Mouse (Mus musculus) granulocyte monocyte progenitor cell, adult 5-6 weeks (primary cell): ENCODE results near the gene Enox1. TPM values are rescaled to one million over a fixed set of nuclear protein-coding genes. Genes with fewer than 3 reads are reported as not detected.

ENCODE experiments used
- ATAC-seq: replicated peaks from 2 replicates; pipeline ENCODE4 v1.8.0; 2016; ENCODE audit warnings: mild to moderate bottlenecking, moderate TSS enrichment, inconsistent platforms; ENCODE audit not compliant: poor library complexity, severe bottlenecking
- total RNA-seq, 2 experiments: library from RNA; stranded (forward) in 1 of 2; stranded (reverse) in 1 of 2; fragments of 200-712, 200-1000 nt in 1 of 2; fragments of >200 nt in 1 of 2; fragmentation: Nextera tagmentation in 1 of 2; gene quantifications; 2 replicates each; pipeline ENCODE4 v1.2.3; 2014 to 2017

The Enox1 gene
- total RNA-seq, 2 experiments from 2014 or later: not detected

DNA sequence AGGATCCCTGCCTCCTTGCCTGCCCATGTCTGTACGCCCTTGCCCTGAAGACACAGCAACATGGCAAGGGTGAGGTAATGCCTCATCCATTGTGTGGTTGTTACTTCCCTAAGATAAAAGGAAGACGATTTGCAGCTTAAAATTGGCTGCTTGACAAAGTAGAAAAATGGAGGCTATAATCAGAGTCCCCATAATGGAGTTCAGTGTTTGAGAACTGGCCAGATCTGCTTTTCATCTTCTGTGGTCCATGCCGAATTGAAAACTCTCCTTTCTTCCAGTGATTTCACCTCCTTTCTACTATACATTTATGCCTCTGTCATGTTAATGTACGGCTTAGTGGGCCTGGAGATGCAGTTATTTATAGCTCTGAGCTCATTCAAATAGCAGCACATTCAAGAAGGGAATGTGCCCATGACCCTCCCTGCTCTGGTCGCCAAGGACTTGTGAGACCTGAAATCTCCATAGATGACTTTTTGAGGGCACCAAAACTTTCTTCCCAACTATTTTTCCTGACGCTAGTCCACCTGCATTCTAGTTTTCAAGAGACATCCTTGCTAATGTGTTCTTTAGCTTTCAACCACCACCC is 343.5 kb downstream of the Enox1 start:
- no peak for ATAC-seq

DNA sequence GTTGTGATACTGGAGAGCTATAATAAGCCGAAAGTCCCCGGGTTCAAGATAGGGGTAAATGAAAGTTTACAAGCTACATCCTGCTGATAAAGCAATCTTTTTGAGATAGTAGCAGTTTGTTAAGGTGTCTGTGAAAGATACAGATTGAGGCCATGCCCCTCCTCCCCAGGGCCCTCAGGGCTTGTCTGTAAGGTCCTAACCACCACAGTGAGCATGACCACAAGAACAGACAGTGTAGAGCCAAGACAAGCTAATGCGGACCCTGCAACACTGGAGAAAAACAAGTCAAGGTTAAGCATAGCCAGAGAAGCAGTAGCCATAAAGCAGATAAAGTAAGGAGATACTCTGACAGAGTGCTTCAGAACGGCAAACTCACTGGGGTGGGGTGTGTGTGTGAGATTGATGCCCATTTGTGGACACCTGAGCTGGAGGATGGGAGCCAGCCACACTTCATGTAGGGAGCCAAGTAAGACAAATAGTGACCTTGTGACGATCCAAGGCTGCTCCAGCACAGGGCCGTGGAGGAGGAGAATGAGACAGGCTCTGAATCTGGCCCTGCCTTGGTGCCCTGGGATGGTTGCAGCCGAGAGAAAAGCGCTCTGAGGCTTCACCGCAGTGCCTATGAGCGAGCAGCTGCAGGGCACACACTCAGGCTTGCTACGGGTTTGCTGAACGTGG is 348.0 kb downstream of the Enox1 start:
- no peak for ATAC-seq

DNA sequence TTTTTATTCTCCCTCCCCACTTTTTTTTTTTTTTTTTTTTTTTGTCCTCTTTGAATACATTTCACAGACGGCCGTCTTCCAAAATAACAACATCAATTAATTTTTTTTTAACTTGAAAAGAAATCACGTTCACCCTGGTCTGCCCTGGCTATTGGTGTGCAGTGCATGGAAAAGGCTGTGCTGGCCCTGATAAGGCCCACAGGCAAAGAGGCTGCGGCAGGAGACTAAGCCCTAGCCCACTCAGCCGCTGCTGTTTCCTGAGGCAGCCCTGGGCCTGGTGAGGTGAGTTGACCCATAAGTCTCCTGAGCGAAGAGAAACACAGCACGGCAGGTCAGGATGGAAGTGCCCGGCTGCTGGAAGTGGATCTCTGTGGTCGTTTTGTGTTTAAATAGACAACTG is 349.8 kb downstream of the Enox1 start:
- ATAC-seq: no peak

DNA sequence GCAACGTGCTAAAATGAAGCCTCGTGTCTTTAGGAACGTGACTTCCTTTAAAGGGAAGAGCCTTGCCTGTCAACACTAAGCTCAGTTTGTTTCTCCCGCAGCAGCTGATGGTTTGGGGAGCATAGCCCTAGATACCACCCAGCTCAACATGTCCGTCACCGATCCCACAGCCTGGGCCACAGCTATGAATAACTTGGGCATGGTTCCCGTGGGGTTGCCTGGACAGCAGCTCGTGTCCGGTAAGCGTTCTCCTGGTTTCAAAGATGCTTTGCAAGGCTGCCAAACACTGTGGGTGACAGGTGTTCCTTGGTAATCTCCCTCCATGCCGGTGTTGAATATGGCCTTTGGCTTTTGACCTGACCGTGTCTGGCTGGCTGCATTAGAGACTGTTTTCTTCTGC is 351.5 kb downstream of the Enox1 start:
- no peak for ATAC-seq

DNA sequence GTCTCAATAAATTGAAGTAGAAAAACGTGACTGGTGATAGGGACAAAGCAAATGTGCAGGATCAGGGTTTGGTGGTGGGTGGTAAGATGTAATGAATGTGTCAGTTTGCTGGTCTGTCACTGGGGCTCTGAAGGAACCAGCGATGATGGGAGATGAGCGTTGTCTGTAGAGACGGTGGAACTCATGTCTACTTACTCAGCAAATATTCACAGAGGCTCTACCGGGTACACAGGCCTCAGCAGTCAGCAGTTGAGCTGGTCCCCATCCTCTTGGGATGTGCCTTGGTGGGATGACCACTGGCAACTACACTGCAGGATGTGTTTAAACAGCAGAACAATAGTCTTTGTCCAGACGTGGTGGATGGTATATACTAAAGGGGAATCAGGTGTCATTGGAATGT is 352.5 kb downstream of the Enox1 start:
- ATAC-seq: no peak

DNA sequence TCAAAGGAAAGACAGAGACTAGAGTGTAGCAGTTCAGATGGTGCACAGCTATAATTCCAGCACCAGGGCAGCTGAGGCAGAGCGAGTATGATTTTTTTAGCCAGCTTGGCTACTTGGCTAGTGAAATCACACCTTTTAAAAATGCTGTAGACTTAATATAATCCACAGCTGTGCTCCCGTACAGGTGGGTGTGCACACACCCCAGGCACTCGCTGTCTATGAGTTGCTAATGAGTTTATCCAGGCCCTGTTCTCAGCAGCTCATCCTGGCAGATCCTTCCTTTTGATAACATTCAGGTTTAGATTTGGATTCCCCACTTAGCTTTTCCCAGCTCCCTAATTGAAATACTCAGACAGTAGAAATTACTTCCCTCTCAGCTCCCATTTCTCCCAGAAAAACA is 353.4 kb downstream of the Enox1 start:
- ATAC-seq: no peak

DNA sequence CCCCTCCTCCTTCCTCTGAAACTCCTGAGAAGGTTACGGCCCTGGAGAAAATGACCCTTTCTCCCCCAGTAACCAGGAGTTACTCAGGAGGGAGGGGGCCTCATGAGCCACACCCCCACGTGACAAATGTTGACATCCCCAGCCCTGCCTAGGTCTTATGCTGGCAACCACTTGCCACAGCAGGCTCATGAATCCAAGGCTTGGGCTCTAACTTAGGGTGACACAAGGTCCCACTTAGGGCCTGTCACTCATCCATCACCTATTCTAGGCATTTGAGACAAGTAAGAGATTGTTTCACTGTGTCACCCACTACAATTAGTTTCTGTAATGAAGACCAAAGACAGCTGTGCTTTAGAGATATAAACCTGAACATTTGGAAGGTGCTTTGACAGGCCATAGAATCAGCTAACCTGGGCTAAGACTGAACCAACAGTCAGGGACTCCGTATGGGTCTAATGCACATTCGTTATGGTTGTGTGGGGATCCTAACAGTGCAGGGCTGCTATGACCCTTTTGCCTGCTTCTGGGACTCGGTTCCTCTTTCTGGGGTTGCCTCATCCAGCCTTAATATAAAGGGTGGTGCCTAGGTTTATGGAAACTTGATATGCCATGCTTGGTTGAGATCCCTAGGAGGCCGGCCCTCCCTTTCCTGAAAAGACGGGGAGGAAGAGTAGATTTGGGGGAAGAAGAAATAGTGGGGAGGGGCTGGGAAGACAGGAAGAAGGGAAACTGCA is 354.7 kb downstream of the Enox1 start:
- peak; percentile 100 for ATAC-seq

DNA sequence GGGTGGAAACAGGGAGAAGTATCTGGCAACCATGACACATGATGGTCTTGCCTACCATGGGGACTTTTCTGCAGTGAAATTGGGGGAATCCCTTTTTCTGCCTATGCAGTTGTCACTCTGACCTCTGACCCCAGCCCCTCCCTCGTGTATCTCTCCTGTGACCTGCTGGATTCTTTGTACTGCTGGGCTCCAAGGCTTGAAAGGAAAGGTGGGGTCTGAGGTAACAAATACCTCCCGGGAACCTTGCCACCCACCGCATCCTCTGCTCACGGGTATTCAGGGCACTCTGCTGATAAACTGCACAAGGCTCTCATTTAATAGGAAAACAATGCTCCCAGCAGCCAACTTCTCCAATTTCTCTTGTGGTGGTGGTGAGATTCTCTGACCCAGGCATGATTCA is 361.5 kb downstream of the Enox1 start:
- no peak for ATAC-seq

DNA sequence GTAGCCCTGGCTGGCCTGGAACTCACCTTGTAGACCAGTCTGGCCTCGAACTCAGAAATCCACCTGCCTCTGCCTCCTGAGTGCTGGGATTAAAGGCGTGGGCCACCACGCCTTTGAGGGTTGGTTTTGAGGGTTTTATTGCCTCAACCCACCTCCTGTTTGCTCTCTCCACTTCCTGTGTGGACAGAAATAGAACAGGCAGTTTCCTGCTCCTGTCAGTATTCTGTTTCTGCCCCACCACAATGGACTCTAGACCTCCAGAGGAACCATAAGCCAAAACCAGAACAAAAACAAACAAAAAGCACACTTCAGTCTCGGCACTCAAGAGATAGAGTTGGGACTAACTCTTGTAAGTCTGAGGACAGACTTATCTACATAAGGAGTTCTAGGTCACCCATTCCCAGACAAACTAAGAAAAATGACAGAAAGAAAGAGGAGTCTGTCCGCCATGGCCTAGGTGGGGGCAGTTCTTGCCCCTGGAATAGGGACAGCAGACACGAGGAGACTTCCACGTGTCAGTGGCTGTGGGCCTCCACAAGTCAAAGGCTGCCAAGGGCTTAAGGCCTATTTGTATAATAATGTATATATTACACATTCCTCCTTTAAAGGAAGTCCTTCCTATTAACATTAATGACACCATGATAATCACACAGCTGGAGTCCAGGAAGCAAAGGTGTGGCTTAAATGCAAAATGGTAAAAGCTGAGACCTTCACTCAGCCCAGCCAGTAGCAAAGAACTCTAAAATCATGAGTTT is 362.6 kb downstream of the Enox1 start:
- peak; percentile 91 for ATAC-seq

DNA sequence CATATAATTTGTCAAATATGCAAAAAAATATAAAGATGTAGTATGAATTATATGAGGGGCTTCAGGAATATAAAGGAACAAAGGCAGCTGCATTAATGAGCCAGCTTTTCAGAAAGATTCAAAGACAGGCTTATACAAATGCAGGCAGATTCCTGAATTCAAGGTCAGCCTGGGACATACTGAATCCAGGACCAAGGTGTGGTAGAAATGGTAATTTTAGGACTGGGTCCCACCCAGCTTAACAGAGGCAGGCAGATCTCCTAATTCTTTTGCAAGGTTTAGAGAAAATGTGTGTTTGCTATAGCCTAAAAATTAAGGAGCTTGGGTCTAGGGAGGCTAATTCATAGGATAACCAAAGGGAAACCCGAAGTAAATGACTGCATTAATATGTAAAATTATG is 363.1 kb downstream of the Enox1 start:
- ATAC-seq: no peak

DNA sequence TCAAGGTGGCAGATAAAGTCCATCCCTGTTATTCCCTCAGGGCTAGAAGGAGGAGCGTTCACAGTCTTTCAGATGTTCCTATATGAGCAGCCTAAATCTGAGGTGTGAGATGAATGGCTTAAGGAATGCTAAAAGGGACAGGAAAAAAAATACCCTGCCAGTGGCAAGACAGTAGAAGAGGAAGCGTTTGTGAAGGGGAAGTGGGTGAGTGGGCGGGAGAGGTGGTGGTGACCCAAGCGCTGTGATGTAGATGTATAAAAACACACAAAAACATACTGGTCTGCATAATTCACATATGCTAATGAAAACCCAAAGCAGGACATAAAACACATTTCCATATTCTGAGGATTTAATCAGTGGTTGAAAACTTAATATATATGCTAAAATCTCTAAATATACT is 367.7 kb downstream of the Enox1 start:
- peak; percentile 83 for ATAC-seq

DNA sequence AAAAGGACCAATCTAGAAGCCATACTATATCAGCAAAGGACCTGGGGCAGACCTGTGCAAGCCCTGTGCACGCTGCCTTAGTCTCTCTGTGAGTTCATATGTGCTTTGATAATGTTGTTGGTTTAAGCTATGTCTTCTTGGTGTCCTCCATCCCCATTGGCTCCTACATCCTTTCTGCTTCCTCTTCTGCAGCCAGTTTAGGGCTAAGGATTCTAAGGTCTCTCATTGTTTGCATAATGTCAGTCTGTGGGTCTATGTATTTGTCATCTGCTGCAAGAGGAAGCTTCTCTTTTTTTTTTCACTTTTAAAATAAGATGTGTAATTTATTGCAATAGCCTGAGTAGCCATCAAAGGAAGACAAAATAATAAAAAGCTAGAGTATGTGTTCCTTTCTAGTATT is 369.7 kb downstream of the Enox1 start:
- peak; percentile 94 for ATAC-seq

DNA sequence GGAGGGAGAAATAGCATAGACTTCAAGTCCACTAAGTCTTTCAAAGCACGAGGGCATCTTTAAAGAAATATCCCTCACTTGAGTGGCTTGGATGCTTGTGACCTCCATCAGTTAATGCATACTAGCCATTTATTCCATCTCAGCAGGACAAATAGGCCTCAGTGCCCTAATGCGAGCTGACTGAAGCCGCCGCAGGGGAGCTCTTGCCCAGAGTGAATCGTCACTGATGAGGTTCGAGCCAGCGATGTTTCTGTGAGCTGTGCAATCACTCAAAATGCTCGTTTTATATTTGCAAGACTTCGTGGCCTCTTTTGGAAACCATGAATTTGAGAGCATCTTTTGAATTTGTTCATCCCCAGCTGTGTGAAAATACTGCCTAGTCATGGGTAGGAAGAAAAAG is 372.6 kb downstream of the Enox1 start:
- ATAC-seq: no peak

DNA sequence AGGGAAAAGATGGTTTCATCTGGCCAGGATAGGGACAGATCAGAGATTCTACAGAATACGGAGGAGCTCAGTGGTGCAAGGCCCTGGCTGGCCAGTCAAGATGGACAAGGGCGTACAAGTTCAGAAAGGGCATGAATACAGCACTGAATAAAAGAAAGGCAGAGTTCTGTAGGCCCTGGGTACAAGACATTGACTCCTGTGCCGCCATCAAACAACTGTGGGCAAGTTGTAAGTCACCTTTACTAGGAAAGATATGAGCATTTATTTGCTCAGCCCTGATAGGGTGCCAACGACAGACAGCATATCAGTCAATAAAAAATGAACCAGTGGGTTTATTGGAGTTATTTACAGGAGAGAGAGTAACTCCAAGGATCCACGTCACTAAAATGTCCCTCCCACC is 373.1 kb downstream of the Enox1 start:
- no peak for ATAC-seq

DNA sequence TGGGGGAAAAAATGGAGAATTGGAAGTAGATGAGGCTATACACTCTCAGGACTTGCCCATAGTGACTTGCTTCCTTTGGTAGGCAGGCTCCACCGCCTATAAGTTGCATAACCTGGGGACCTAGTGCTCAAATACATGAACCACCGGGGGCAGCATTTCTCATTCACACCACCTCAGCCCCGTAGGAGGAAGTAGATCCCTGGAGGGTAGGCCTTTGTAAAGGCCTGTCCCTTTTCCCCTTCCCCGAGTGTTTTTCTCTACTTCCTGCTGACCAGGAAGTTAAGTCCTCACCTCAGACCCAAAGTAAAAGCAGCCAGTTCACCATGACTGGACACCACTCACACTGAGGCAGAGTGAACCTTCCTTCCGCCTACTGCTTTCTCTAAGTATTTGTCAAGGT is 377.1 kb downstream of the Enox1 start:
- ATAC-seq: peak; percentile 93

DNA sequence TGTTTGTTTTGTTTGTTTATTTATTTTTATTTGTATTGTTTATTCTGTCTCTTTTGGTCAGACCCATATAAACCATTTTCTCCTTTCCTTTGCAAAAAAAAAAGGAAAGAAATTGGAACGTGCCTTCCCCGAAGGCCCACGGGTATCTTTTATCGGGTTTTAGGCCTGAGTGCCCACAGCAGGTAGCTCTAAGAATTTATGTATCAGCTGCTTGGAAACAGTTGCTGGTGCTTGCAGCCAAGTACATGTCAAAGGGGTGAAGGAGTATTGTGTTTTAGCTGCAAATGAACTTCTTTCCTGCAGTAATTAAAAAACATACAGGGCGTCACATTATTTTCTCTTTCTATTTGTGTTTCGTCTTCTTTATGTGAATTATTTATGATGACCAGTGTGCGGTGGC is 377.6 kb downstream of the Enox1 start:
- ATAC-seq: no peak

DNA sequence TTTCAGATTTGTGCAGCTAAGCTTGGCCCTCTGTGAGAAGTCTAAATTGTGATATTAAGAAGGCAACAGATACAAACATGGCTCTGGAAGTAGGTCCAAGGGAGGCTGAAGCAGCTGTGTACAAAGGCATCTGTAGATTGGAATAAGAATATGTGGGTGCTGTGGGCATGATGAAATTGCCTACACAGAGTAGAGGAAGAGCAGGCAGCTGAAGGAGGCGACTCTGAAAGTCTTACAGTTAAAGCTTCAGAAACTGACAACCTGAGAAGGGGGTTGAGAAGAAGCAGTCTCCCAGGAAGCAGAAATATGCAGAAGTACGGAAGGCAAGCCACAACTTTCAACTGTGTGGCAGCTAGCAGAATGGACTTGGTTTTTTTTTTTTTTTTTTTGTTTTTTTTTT is 380.0 kb downstream of the Enox1 start:
- ATAC-seq: peak; percentile 29; the same call in 1 of the 2 replicates

DNA sequence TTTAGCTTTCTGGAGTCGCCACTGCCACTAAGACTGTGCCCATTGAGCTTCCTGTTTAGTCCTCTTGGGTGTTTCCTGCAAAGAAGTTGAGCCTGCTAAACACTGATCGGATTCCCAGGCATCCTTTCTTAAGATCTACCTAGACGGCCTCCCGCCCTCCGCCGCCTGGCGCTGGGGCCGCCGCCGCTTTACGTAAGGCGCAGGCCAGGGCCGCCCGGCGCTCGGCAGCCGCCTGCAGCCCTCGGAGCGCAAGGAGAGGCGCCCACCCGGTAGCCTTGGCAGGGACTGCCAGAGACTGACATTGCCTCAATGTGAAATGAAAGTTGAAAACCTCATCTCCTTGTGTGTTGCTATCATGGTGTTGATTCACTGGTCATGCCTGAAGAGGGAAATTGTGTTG is 383.0 kb downstream of the Enox1 start:
- ATAC-seq: peak; percentile 64

DNA sequence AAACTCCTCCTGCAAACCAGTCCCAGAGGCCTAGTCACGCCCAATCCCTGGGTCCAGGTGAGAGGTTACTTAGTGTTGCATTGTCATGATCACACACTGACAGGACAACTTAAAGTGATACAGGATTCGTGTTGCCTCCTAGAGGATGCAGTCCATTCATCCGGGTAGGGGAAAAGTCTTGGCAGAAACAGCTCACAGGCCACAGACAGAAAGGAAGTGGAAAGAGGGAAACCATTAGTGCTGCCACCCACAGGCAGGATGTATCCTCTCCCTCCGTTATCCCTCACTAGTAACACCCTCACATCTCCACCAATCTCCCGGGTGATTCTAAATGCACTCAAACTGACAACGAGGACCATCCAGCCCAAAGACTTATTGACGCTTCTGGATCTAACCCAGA is 385.4 kb downstream of the Enox1 start:
- ATAC-seq: no peak

DNA sequence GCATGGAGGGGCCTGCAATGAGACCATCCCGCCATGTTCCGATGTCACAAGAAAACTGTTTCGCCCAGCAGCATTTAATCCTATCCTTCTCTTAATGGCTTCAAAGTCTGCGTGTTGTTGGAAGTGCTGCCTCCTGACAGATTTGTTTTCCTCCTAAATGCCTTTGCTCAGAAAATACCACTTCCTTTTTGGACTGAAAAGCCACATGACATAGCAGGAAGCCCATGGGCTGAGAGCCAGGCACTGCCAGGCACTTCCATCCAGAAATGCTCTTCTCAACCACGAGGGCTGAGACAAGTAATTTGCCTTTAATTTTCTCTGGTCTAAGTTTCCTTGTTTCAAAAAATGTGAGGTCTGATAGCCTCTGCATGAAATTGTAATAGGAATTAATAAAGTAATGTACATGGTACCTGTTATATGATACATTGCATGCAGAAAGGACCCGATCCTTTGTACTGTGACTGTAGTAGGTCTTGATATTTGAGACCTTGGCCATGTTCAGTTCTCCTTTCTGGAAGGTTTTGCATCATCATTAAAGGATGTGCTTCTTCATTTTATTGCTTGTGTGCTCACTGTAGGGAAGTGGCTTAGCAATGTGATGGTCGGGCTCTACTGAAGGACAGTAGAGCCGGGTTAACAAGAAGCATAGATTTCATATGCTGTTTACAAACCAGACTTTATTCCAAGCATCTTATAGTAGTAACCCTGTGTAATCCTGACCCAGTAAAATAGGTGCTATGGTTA is 390.1 kb downstream of the Enox1 start:
- ATAC-seq: peak; percentile 97
